Mouse (Mus musculus) kidney, adult 18-20 months (tissue): ENCODE measurements around the gene Syngr4.

Source experiments
- DNase-seq: peaks from one replicate; pipeline ENCODE4 v3.0.0; 2021

Gene Syngr4

DNA sequence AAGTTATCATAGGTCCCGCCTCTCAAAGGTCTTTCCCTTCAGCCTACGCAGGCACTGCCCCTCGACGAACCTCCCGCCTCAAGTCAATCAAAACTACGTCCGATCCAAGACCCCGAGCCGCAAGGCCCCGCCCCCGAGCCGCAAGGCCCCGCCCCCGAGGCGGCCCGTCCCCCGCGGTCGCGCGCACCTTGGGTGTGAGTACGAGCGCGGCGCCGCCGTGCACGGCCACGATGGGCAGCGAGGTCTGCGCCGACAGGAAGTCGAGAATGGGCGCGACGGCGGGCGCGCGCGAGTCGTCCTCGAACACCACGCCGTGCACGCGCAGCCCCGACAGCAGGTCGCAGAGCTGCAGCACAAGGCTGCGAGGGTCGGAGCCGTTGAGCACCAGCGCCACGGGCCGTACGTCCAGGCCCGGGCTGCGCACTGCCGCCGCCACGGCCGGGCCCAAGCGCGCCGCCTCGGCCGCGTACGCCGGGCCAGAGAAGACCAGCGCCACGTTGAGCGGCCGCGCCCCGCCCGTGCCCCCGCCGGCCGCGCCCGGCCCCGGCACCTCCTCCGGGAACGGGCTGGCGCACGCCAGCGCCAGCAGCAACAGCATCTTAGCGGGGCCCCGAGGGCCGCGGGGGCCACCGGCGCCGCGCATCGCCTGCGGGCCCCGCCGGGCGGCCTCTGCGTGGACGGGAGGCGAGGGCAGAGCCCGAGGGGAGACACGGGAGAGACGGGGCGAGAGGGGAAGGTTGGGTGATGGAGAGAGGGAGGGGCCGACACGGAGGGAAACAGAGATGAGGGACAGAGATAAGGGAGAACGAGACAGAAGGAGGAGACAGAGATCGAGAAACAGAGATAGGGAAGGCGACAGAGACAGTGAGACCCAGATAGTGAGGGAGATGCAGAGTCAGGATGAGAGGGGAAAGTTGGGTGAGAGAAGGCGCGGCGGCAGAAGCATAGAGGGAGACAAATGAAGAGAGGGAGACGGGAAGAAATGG is 30.3 kb downstream of the Syngr4 start:
- peak; percentile 90 for DNase-seq

DNA sequence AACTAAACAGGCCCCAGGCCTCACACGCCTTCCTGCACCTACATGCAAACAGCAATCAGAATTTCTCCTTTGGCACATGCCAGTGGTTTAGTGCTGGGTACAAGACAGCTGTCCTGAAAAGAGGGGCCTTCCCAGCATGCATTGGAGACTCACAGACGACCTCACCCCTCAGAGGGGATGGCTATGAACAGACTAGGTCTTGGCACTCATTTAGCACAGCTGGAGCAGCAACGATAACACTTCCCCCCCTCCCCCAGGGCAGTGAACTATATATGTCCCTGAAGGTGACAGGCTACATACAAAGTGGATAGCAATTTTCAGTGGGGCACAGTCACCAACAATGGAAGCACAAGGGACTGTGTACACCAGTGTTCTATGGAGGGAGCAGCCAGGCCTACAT is 32.1 kb downstream of the Syngr4 start:
- DNase-seq, result no peak

GRCm38 (mm10) chr7:45862804-45863203 is 33.7 kb downstream of the Syngr4 start:
- no peak for DNase-seq

DNA sequence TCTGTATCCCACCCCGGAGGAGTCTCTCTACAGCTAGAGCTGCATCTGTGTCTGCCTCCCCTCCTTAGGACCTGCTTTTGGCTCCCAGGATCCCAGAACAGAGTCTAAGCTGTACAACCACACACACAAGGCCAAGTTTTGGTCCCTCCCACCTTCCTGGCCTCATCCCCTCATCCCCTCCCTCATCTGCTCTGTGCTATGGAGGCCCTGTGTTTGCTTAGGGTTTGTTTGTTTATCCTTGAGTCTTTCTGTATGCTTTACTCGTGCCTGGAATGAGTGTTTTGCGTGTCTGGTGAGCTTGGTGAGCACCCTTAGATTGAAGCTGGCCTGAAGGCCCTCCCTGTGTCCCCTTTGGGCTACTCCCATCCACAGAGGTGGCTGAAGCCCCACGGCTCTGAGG is 37.5 kb downstream of the Syngr4 start:
- no peak for DNase-seq

GRCm38 (mm10) chr7:45856950-45857901 is 39.3 kb downstream of the Syngr4 start:
- no peak for DNase-seq

DNA sequence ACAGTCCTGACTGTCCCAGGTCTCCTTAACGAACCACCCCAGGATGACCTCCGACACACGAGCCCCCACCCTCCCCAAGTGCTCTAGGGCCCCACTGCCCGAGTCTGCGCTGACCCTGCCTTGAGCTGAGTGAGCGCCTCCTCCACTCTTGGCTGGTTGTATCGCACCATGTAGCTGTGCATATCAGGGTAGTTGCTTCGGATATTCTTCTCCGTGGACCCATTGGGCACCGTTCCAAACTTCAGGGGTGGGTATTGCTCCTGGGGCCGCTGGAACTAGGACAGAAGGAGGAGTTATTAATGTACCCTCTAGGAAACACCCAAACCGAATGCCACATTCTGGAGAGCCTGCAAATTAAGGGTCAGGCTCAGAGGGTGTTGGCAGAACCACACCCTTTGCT is 43.4 kb downstream of the Syngr4 start:
- no peak for DNase-seq

DNA sequence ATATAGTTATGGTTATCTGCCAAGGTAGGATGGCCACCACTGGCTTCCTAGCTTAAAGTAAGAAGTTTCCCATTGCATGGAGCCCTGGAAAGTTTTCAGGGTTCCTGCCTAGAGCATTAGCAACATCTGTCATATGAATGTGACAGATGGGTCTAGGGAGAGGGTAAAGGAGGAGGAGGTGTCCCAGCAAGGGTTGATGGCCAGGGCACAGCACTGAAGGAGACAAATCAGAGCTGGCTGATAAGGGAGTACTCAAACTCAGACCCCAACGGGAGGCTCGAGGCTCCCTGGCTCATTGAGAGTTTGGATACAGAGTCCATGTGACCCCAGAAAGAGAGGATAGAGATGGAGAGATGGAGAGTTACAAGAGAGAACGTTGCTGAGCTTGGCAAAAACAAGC is 45.9 kb downstream of the Syngr4 start:
- no peak for DNase-seq

DNA sequence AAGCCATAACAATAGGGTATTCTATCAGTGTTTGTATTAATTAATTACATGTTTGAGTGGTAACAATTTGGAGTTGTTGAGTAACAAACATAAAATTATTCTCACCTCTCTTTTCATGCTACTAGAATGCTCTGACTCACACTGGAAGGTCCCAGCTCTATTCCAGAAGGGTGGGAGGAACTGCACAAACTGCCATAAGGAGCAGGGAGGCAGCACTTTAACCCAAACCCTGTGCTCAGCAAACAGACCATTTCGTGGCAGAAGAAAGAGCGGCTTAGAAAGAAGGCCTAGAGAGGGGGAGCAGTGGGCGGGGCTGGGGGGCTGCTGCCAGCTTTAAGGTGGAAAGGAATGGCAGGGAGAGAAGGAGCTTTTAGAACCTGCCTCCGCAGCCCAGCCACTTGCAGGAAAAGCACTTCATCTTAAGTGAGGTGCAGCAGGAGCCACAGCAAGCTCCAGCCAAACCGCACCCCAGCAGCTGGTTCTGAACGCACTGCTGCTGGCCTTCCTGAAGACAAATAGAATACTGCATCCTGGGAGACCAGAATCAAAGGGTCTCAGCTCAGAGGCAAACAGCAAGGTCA is 48.0 kb downstream of the Syngr4 start:
- DNase-seq, result no peak

GRCm38 (mm10) chr7:45842950-45843744 is 53.4 kb downstream of the Syngr4 start:
- no peak for DNase-seq
